Mouse (Mus musculus) adrenal gland, postnatal 25 days (tissue): ENCODE measurements around the gene Gm7030. TPM values are rescaled to one million over a fixed set of nuclear protein-coding genes. Genes with fewer than 3 reads are reported as not detected.
A peak's percentile ranks its signal among the peaks of the same experiment; 100 is the strongest.
"Not testable (repeated sequence)": the region's sequence is repeated elsewhere in the genome, so short reads cannot be mapped to it uniquely, and the experiment has no call there.

Source experiments
- DNase-seq: peaks from one replicate; pipeline ENCODE4 v3.0.0; 2021; ENCODE audit warnings: mixed read lengths
- total RNA-seq: library from RNA; stranded (reverse); gene quantifications from 2 replicates; pipeline ENCODE4 v1.2.3, GENCODE M21; 2021

Gene Gm7030
- total RNA-seq, 1 experiment from 2014 or later, result not detected

DNA sequence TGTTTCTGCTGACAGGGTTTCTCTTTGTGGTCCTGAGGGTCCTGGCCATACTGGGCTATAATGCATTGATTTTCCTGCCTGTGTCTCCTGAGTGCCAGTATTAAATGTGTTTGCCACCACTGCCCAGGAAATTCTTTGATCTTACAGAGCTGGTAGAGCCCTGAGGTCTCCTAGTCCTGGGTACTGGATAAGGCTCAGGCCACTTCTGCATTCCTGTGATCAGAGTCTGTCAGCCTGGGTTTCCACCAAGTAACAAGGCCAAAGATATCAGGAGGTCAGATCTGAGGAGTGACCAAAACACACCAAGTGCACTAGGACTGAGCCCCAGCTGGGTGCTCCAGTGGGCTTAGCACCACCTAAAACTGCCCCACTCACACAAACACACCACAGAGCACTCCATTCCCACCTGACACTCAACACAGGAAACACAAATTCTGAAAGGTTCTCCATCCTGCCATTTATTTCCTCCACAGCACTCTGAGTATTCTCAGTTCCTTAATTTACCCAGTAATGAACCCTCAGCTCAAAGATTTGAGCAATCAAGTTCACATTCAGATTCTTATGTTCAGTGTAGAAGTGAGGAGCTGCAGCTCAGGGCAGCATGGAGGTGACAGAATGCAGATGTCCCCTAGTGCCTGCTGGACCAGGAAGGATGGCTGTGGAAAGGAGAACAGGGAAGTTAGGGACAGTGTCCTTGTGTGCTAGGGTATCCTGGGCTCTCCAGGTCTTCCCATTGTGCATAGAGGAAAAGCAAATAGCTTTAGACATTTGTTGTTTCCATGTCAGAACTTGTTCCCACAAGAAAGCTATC is 6.4 kb upstream of the Gm7030 start:
- DNase-seq, result not testable (repeated sequence)

DNA sequence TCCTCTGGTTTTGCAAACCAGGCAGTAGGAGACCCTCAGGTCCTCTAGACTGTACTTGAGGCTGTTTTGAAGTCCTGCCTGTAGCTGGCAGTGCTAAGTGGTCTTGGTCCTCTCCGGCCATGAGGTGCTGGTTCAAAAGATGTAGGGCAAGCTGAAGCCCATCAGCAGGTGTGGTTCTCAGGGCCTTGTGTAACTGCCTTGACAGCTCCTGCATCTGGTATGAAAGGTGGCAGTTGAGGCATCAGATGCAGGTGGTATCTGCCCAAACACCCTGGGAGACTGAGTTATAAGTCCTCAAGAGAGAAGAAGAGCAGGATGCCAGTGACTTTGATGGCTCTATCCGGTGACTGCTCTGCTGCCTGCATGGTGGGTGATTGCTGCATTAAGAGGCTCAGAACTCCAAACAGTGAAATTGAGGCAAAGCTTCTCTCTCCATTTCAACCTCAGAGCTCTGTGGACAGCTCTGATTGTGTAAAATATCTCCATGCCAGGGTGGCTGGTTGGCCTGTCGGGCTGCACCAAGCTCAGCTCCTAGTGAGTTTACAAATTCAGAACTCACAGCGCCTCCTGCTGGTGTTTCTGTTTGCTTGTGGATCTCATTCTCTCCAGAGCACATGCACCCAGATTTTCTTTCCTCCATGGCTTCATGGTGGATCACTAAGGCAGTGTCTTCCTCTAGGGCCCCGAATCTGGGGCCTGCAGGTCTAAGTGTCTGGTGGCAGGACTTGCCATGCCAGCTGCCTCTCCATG is 2.5 kb upstream of the Gm7030 start:
- no peak for DNase-seq

DNA sequence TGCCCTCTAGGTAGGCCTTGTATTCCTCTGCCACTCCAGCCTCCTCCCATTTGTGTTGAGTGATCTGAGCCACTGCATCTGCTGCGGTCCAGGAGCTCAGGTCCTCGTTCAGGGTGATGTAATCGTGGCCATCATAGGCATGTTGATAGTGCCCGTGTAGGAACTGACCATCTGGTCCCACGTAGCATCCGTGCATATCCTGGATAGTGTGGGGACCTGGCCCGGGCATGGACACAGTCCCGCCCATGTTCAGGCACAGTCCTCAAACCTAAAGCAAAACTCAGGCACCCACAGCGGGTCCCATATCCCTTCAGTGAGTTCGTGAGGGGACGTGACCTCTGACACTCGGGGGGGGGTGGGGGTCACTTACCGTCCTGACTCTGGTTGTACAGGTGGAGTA is 700 bp downstream of the Gm7030 start:
- not testable (repeated sequence) for DNase-seq

GRCm38 (mm10) chr17:36124111-36124510 is 5.1 kb downstream of the Gm7030 start:
- DNase-seq, result not testable (repeated sequence)

DNA sequence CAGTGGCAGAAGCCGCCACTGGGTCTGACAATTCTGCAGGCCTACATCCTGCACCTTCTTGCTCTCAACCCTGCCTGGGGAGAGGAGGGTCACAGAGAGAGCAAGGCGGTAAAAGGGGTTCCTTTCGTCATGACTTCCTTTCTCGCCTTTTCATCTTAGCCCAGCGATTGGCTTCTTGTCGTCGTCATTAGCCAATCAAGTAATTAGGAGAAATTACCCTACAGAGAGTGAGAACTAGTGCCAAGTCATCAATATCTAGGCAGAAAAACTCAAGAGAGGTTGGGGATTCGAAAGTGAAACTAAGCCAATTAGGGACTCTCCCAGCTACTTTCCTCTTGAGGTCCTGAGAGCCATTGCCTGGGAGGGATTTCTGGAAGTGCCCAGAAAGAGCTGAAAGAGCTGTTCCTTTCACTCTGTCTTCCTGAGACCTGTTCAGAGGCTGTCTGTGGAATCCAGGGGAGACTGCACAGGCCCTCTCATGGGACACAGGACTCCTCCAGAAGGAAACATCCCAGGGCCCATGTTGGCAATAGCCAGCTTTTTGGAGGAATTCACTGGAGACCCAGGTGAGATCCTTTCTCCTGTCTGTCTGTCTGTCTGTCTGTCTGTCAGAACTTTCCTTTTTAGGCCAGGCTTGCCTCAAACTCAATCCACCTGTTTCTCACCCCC is 7.7 kb downstream of the Gm7030 start, which contains the start of gene Gm19684:
Gene Gm19684, plus strand, starts transcription at position 327 of the 669 bp plus-strand sequence.
- DNase-seq, result peak; percentile 27

GRCm38 (mm10) chr17:36120839-36121238 is 8.4 kb downstream of the Gm7030 start:
- DNase-seq, result not testable (repeated sequence)

DNA sequence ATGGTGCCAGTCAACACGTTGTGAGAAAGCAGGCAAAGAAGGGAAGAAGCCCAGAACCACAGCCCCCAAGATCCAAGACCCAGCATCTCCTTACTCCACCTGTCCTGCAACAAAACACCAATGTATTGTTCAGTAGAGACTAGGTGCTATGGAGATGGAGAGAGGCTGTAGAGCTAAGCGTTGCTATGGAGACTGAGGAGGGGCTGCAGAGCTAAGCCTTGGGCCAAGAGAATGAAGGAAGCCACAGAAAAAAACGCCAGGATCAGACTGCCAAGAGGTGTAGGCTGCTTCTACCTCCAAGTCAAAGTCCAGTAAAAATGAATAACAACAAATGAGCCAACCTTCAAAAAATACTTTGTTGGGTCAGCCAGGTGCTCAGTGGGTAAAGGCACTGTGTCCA is 12.7 kb downstream of the Gm7030 start:
- DNase-seq, result not testable (repeated sequence)

GRCm38 (mm10) chr17:36113979-36114593 is 15.1 kb downstream of the Gm7030 start:
- peak; percentile 56 for DNase-seq

DNA sequence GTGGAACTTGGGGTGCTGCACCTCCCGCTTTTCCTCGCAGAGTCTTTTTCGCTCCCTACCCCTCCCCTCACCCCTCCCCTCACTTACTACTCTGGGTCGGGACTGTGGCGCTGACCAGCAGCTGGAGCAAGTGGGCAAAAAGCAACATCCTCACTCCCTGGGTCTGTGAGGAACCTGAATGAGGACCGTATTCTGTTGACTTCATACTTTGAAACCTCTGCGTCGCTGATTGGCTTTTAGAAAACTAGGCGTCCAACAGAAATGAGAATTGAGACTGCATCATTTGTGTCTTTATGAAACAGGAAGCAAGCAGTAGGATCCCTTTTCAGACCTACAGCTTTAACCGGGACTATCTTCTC is 17.7 kb downstream of the Gm7030 start:
- not testable (repeated sequence) for DNase-seq

- DNase-seq, result not testable (repeated sequence)
Measured at GRCm38 (mm10) chr17:36110641-36111509, 18.4 kb downstream of the Gm7030 start.

GRCm38 (mm10) chr17:36110129-36110528 is 19.1 kb downstream of the Gm7030 start:
- DNase-seq, result not testable (repeated sequence)

DNA sequence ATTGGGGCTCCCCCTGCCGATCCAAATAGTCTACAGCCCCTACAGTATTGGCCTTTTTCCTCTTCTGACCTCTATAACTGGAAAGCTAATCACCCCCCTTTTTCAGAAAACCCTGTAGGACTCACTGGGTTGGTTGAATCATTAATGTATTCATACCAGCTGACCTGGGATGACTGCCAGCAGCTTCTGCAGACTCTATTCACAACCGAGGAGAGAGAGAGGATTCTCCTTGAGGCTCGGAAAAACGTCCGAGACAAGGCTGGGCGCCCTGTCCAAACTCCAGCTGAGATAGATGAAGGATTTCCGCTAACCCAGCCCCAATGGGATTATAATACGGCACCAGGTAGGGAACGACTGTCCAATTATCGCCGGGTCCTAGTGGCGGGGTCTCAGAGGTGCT is 27.1 kb downstream of the Gm7030 start:
- DNase-seq, result not testable (repeated sequence)

GRCm38 (mm10) chr17:36099603-36100002 is 29.6 kb downstream of the Gm7030 start:
- not testable (repeated sequence) for DNase-seq

DNA sequence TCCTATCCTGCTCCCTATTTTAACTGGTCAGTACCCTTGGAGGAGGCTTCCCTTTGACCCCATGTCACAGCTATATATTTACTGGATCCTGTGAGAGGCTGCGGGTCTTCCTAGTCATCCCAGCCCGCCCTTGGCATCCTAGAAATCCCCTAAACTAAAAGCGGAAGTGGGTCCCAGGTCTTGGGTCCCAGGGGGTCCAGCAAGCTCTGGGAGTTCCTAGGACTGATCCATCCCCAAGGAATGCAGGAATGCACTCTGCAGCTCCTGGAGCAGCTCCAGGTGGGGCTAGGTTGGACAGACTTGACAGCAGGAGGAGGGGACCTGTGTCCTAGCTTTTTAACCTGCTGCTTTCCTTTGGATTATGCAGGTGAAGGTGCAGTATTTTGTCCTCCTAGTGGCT is 35.3 kb downstream of the Gm7030 start:
- no peak for DNase-seq

DNA sequence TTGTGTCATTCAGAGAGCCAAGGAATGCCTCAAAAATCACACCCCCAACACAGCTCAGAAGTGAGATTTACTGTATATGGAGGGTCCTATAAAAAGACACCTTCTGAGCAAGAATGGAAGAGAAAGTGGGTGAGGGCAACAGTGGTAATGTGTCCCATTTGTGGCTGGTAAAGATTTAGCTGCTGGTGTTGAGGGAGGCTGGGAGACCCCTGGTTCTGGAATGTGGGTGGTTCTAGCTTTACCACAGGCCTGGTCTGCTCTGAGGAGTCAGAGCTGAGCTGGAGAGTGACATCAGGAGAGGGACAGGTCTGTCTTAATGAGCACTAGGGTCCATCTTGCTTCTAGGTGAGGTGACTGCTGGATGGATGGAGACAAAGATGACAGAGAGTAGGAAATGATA is 36.7 kb downstream of the Gm7030 start:
- DNase-seq, result not testable (repeated sequence)

DNA sequence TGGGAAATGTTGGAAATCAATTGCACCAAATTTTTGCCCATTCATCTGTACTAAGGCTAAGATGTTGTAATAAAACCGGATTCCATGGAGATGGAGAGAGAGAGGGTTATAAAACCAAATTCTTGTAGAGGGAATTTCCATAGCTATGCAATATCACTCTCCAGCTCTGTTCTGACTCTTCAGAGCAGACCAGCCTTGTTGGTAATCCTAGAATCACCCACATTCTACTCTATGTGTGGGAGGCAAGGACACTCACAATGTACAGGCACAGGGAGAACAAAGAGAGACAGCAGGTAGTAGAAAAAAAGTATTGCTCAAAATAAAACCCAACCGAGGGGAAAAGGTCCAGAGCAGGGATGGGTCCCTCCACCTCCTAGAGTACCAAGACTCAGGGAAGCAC is 37.3 kb downstream of the Gm7030 start:
- not testable (repeated sequence) for DNase-seq

DNA sequence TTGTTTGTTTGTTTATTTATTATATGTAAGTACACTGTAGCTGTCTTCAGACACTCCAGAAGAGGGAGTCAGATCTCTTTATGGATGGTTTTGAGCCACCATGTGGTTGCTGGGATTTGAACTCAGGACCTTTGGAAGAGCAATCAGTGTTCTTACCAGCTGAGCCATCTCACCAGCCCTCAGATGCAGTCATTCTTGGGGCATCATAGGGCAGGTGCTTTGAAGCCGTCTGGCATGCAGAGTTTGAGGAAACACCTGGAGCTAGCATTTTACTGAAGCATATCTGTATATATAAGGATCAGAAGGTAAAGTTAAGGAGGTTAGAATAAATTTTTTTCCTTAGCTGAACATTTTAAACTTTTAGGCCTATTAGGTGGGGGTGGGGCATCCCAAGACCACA is 43.2 kb downstream of the Gm7030 start:
- DNase-seq, result not testable (repeated sequence)

GRCm38 (mm10) chr17:36083870-36084451 is 45.3 kb downstream of the Gm7030 start:
- no peak for DNase-seq

- peak; percentile 26 for DNase-seq
Measured at GRCm38 (mm10) chr17:36083266-36083869, 45.9 kb downstream of the Gm7030 start.

DNA sequence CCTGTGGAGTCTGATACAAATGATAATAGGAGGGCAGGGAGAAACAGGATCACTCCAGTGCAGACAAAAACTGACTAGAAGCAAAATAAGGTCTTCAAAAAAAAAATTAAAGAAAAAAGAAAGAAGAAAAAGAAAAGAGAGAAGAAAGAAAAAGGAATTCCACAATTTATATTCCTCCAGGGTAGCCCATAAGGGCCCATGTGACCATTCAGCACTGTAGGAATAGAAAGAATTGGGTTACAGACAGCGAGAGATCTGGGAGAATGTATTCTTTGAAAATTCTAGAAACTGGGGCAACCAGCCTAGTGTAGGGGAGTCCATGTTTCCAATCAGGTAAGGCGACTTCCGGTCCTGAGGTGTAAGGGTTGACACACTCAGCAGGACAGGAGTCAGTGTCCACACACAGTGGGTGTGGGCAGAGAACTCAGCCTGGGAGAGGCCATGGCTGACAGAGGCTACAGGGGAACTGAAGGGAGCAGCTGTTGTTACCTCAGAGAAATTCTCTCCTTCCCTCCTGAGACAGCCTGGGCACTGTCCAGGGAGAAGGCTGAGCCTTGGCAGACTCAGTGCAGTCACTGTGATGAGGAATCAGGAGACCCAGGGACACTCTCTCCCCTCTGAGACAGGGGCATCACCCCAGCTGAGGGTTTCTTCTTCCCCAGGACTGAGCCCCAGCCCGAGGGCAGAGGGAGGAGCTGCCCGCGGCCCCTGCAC is 46.5 kb downstream of the Gm7030 start:
- DNase-seq, result not testable (repeated sequence)
